ENCODE assay signal across 8 mouse cellular contexts in the genomic region with DNA sequence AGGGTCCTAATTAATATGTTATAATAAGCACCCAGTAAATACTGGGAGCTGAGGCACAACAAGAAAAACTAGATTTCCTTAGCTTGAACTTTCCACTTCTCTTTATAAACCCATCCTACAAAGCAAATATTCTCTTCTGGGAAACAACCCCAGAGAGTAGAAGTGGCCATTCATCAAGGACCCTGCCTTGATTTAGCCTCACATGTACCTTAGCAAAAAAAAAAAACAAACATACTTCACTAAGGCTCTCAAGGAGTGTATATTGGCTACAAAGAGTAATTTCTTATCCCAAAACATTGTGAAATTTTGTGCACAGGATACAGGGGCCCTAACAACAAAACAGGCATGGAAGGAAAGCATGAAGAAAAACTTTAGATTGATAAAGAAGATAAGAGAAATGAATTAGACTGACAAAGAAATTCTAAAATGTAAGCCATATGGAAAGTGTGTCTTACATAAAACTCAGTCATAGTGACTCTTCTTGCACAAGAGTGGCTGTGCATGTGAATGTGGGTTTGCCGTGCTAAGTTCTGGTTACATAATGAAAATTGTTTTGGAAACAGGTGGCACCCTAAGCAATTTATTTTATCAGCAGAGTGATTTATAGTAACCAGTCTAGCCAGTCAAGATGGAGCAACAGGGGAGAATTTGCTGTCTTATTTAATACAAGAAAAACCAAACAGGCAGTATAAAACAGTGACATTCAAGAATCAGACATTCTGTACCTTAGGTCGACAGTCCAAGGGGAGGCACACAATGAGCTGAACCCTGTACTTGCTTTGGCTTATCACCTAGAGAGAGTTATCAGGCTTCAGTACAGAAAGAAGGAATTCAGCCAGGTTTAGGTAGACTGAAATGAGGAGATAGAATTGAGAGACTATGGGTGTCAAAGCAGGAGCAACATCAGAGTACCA. TPM values are rescaled to one million over a fixed set of nuclear protein-coding genes. Genes with fewer than 3 reads are reported as not detected.
A peak's percentile ranks its signal among the peaks of the same experiment; 100 is the strongest.
DNase-seq lines count a peak whose midpoint lies in the region; ATAC-seq lines count a peak whose summit lies in the region.

No protein-coding gene starts in this region.

- peak overlapping the region; percentile 87 for H3K9ac ChIP-seq in kidney, embryonic 15.5 days
- H3K9ac ChIP-seq in embryonic facial prominence, embryonic 12.5 days = peak overlapping the region; percentile 91
- H3K9ac ChIP-seq in intestine, embryonic 16.5 days (ENCODE audit: low read depth, low read length) = peak overlapping the region; percentile 89

- no peaks in the 10 kb centered on the region for H3K9me3 ChIP-seq in kidney, embryonic 15.5 days (replicated peaks)
- H3K9me3 ChIP-seq in embryonic facial prominence, embryonic 12.5 days = no peaks in the 10 kb centered on the region
- H3K9me3 ChIP-seq in intestine, embryonic 16.5 days (ENCODE audit: control insufficient read depth, low read length) = no peaks in the 10 kb centered on the region

- 64% methylated on average over 2 of the region's 2 CpGs for WGBS in kidney, embryonic 15.5 days
- 70% methylated on average over 2 of the region's 2 CpGs for WGBS in embryonic facial prominence, embryonic 12.5 days
- 68% methylated on average over 2 of the region's 2 CpGs for WGBS in intestine, embryonic 16.5 days

- peaks cover 21% of the 10 kb centered on the region for H3K4me1 ChIP-seq in kidney, embryonic 15.5 days
- H3K4me1 ChIP-seq in embryonic facial prominence, embryonic 12.5 days = peaks cover 15% of the 10 kb centered on the region
- peaks cover 24% of the 10 kb centered on the region for H3K4me1 ChIP-seq in intestine, embryonic 16.5 days (ENCODE audit: control insufficient read depth, insufficient read depth, low read length)

- H3K27ac ChIP-seq in kidney, embryonic 15.5 days = no peak overlapping the region; the same call in 1 of the 2 replicates
- H3K27ac ChIP-seq in embryonic facial prominence, embryonic 12.5 days = no peak overlapping the region; the same call in 1 of the 2 replicates
- peak overlapping the region; percentile 84 for H3K27ac ChIP-seq in intestine, embryonic 16.5 days (ENCODE audit: low read length)

- peak overlapping the region; percentile 84 for H3K4me2 ChIP-seq in kidney, embryonic 15.5 days
- peak overlapping the region; percentile 96 for H3K4me2 ChIP-seq in embryonic facial prominence, embryonic 12.5 days (replicated peaks)
- H3K4me2 ChIP-seq in intestine, embryonic 16.5 days (ENCODE audit: low read depth, low read length) = peak overlapping the region; percentile 85

- H3K27me3 ChIP-seq in kidney, embryonic 15.5 days = no peaks in the 10 kb centered on the region
- no peaks in the 10 kb centered on the region for H3K27me3 ChIP-seq in embryonic facial prominence, embryonic 12.5 days
- no peaks in the 10 kb centered on the region for H3K27me3 ChIP-seq in intestine, embryonic 16.5 days (replicated peaks; ENCODE audit: control insufficient read depth, insufficient read depth, low read length)

- peak overlapping the region; percentile 95 for H3K4me3 ChIP-seq in kidney, embryonic 15.5 days (replicated peaks)
- H3K4me3 ChIP-seq in embryonic facial prominence, embryonic 12.5 days = peak overlapping the region; percentile 98
- H3K4me3 ChIP-seq in intestine, embryonic 16.5 days (ENCODE audit: low read length) = peak overlapping the region; percentile 86

- peaks cover 4% of the 10 kb centered on the region; the same call in 1 of the 2 replicates for H3K36me3 ChIP-seq in kidney, embryonic 15.5 days
- H3K36me3 ChIP-seq in embryonic facial prominence, embryonic 12.5 days = peaks cover 5% of the 10 kb centered on the region; the same call in 1 of the 2 replicates
- H3K36me3 ChIP-seq in intestine, embryonic 16.5 days (ENCODE audit: control insufficient read depth, insufficient read depth, low read length) = no peaks in the 10 kb centered on the region

- no peak for ATAC-seq in kidney, embryonic 15.5 days (replicated peaks; ENCODE audit: low FRiP score)
- ATAC-seq in embryonic facial prominence, embryonic 12.5 days (ENCODE audit: insufficient number of reproducible peaks, insufficient read depth, low FRiP score, low TSS enrichment) = no peak
- ATAC-seq in intestine, embryonic 16.5 days = no peak

- DNase-seq in kidney, postnatal 25 days = no peak
- DNase-seq in naive thymus-derived CD4-positive, alpha-beta T cell, adult 2 months (ENCODE audit: low read depth) = peak; percentile 1
- no peak for DNase-seq in ovary, adult 18-20 months (ENCODE audit: low spot score)
- DNase-seq in adrenal gland, postnatal 36 days = no peak
- no peak for DNase-seq in cerebellum, adult 9-10 months

RNA-seq across cellular contexts. Expression of gene Gpam, which starts 26.6 kb away (rescaled TPM):
- polyA plus RNA-seq in kidney, embryonic 15.5 days (2015; fragmentation: Nextera tagmentation; extraction: Ambion mirVana) = 18.1 and 19.0 TPM in 2 replicates
- polyA plus RNA-seq in embryonic facial prominence, embryonic 12.5 days (2016; fragmentation: Nextera tagmentation; extraction: Ambion mirVana) = 18.0 and 18.5 TPM in 2 replicates
- polyA plus RNA-seq in intestine, embryonic 16.5 days (2015; fragmentation: Nextera tagmentation; extraction: Ambion mirVana) = 21.5 and 25.5 TPM in 2 replicates
- 100 to 1,000 TPM; 183 to 606 TPM for total RNA-seq in adrenal gland, postnatal 36 days (2021)
